In genomic region chr16:4789311-4789768, GRCm38 (mm10) we compare ENCODE assay signal across 8 mouse cellular contexts. TPM values are rescaled to one million over a fixed set of nuclear protein-coding genes. Genes with fewer than 3 reads are reported as not detected.
DNase-seq lines count a peak whose midpoint lies in the region; ATAC-seq and TF ChIP-seq lines count a peak whose summit lies in the region.

No protein-coding gene starts in this region.

- TF ChIP-seq CTCF in kidney, adult 2 months (conservative IDR thresholded peaks at IDR 0.05; ENCODE audit: insufficient read depth, insufficient read length, low read depth, low read length), result no peak
- TF ChIP-seq CTCF in ES-Bruce4 (IDR thresholded peaks at IDR 0.05; ENCODE audit: low read depth, low read length), result no peak

- H3K9me3 ChIP-seq in ES-Bruce4 (replicated peaks; ENCODE audit: control insufficient read depth, insufficient read depth, low read length, poor library complexity, severe bottlenecking), result no peaks in the 10 kb centered on the region
- no peaks in the 10 kb centered on the region for H3K9me3 ChIP-seq in liver, embryonic 12.5 days (replicated peaks)
- H3K9me3 ChIP-seq in stomach, embryonic 15.5 days, result no peaks in the 10 kb centered on the region

- H3K36me3 ChIP-seq in kidney, adult 2 months (ENCODE audit: control insufficient read depth, insufficient read depth, low read length), result no peaks in the 10 kb centered on the region
- H3K36me3 ChIP-seq in ES-Bruce4 (ENCODE audit: control insufficient read depth, insufficient read depth, low read length, poor library complexity, severe bottlenecking), result no peaks in the 10 kb centered on the region
- H3K36me3 ChIP-seq in liver, embryonic 12.5 days, result peaks cover 3% of the 10 kb centered on the region; the same call in 1 of the 2 replicates
- H3K36me3 ChIP-seq in stomach, embryonic 15.5 days, result no peaks in the 10 kb centered on the region

- H3K4me1 ChIP-seq in kidney, adult 2 months (ENCODE audit: control insufficient read depth, insufficient read depth, low read length), result peaks cover 15% of the 10 kb centered on the region
- H3K4me1 ChIP-seq in ES-Bruce4 (ENCODE audit: control insufficient read depth, insufficient read depth, low read length), result no peaks in the 10 kb centered on the region
- H3K4me1 ChIP-seq in liver, embryonic 12.5 days, result peaks cover 18% of the 10 kb centered on the region
- peaks cover 22% of the 10 kb centered on the region for H3K4me1 ChIP-seq in stomach, embryonic 15.5 days

- peak overlapping the region; percentile 69 for H3K4me3 ChIP-seq in kidney, adult 2 months (ENCODE audit: insufficient read depth, low read depth, low read length)
- H3K4me3 ChIP-seq in ES-Bruce4 (ENCODE audit: low read depth, low read length), result peak overlapping the region; percentile 93
- peak overlapping the region; percentile 77 for H3K4me3 ChIP-seq in liver, embryonic 12.5 days
- peak overlapping the region; percentile 70 for H3K4me3 ChIP-seq in stomach, embryonic 15.5 days (replicated peaks)

- ATAC-seq in liver, embryonic 12.5 days, result peak; percentile 48
- peak; percentile 17 for ATAC-seq in stomach, embryonic 15.5 days (ENCODE audit: insufficient read depth, low FRiP score, low read depth)

- TF ChIP-seq EP300 in ES-Bruce4 (IDR thresholded peaks at IDR 0.05; ENCODE audit: insufficient read depth, low read depth, low read length), result no peak

- peak overlapping the region; percentile 90 for H3K4me2 ChIP-seq in liver, embryonic 12.5 days
- H3K4me2 ChIP-seq in stomach, embryonic 15.5 days, result peak overlapping the region; percentile 89

- TF ChIP-seq POLR2A in kidney, adult 2 months (IDR thresholded peaks at IDR 0.05; ENCODE audit: low read depth, low read length), result no peak
- no peak for TF ChIP-seq POLR2A in ES-Bruce4 (IDR thresholded peaks at IDR 0.05; ENCODE audit: insufficient read depth, low read length)

- H3K27me3 ChIP-seq in kidney, adult 2 months (replicated peaks; ENCODE audit: control insufficient read depth, insufficient read depth, low read length), result no peaks in the 10 kb centered on the region
- no peaks in the 10 kb centered on the region for H3K27me3 ChIP-seq in ES-Bruce4 (ENCODE audit: control insufficient read depth, insufficient read depth, low read length, poor library complexity, severe bottlenecking)
- H3K27me3 ChIP-seq in liver, embryonic 12.5 days (replicated peaks), result no peaks in the 10 kb centered on the region
- H3K27me3 ChIP-seq in stomach, embryonic 15.5 days (replicated peaks), result no peaks in the 10 kb centered on the region

- peak overlapping the region; percentile 85 for H3K27ac ChIP-seq in kidney, adult 2 months (ENCODE audit: insufficient read depth, low read depth, low read length)
- no peak overlapping the region for H3K27ac ChIP-seq in ES-Bruce4 (ENCODE audit: insufficient read depth, low read length)
- H3K27ac ChIP-seq in liver, embryonic 12.5 days, result peak overlapping the region; percentile 85
- peak overlapping the region; percentile 99 for H3K27ac ChIP-seq in stomach, embryonic 15.5 days

- under 1% methylated on average over 29 of the region's 29 CpGs for WGBS in kidney, adult 2 months
- 0% methylated on average over 29 of the region's 29 CpGs for WGBS in liver, embryonic 12.5 days (ENCODE audit: insufficient replicate concordance)
- WGBS in stomach, embryonic 15.5 days, result under 1% methylated on average over 29 of the region's 29 CpGs

- DNase-seq in kidney, adult 2 months, result peak; percentile 38
- DNase-seq in kidney, postnatal 4 days, result no peak
- peak; percentile 74 for DNase-seq in cerebellum, adult 11-12 months
- peak; percentile 26 for DNase-seq in gastrocnemius, postnatal 25 days
- DNase-seq in urinary bladder, postnatal 14 days (ENCODE audit: low spot score), result no peak

- H3K9ac ChIP-seq in ES-Bruce4 (ENCODE audit: low read depth, poor library complexity, severe bottlenecking), result peak overlapping the region; percentile 67
- peak overlapping the region; percentile 75 for H3K9ac ChIP-seq in liver, embryonic 12.5 days
- H3K9ac ChIP-seq in stomach, embryonic 15.5 days, result peak overlapping the region; percentile 71

RNA-seq across cellular contexts. Expression of gene Cdip1, which starts 0.8 kb away (rescaled TPM):
- polyA plus RNA-seq in kidney, adult 2 months (2012; rRNA removed), result 83.2 and 105 TPM in 2 replicates
- 46.5 and 50.5 TPM in 2 replicates for polyA plus RNA-seq in ES-Bruce4 (2011; ENCODE audit: insufficient read depth, insufficient read length, low read depth, missing spikeins)
- total RNA-seq in gastrocnemius, postnatal 25 days (2021), result 10 to 100 TPM; 70.1 to 76.9 TPM
- 24.9 and 25.7 TPM in 2 replicates for polyA plus RNA-seq in liver, embryonic 12.5 days (2016; fragmentation: Nextera tagmentation; extraction: Ambion mirVana)
- 73.1 and 82.1 TPM in 2 replicates for polyA plus RNA-seq in stomach, embryonic 15.5 days (2015; fragmentation: Nextera tagmentation; extraction: Ambion mirVana)

RNA-seq across cellular contexts. Expression of gene 4930562C15Rik, which starts 45.9 kb away (rescaled TPM):
- polyA plus RNA-seq in kidney, adult 2 months (2012; rRNA removed), result 0.03 TPM in 1 of 2 replicates, not detected in the other
- polyA plus RNA-seq in ES-Bruce4 (2011; ENCODE audit: insufficient read depth, insufficient read length, low read depth, missing spikeins), result not detected in 2 replicates
- total RNA-seq in gastrocnemius, postnatal 25 days (2021), result not detected
- 0.13 and 0.16 TPM in 2 replicates for polyA plus RNA-seq in liver, embryonic 12.5 days (2016; fragmentation: Nextera tagmentation; extraction: Ambion mirVana)
- 0.44 and 0.64 TPM in 2 replicates for polyA plus RNA-seq in stomach, embryonic 15.5 days (2015; fragmentation: Nextera tagmentation; extraction: Ambion mirVana)

Comparison
In these comparisons a context has a peak if more than half of its experiments do, and no peak if none do; other contexts are left out.
1. DNase-seq: peak in kidney, adult 2 months (single experiment), cerebellum, adult 11-12 months (single experiment) and gastrocnemius, postnatal 25 days (single experiment); none in kidney, postnatal 4 days (0 of 2) and urinary bladder, postnatal 14 days (single experiment).
2. Peak in every context shown above with its lines, with median percentiles within 50 percentile points of each other: H3K4me3 ChIP-seq and H3K9ac ChIP-seq.